Mouse (Mus musculus): ENCODE data around the gene Ap1m1.

DNA sequence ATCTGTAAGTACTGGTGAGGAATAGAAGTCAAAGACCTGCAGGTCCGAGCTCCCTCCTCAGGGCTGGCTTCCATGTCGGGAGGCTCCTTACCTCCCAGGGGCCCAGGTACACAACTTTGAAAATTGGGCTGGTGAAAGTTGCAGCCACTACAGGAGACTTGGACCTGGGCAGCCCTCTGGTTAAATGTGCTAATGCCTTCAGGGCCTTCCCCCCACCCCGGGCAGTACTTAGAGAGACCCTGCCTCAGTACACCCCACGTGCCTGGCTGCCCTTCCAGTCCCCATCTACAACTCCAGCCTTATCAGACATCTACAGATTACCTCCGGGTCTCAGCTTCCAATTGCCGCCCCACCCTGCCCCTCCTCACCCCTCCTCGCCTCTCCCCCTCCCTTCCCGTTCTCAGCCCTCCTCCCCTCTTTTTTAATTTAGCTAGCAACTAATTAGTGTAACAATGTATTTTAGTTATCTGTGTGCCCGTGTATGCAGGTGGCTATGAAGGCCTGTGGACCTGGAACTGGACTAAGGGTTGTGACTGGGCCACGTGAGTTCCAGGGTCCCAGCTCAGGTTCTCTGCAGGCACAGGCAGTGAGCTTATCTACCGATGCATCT is 31.3 kb downstream of the Ap1m1 start:
- TF ChIP-seq HCFC1 (IDR thresholded peaks at IDR 0.05; ENCODE audit: borderline replicate concordance, insufficient read depth, low read length) (no peak), ZC3H11A (IDR thresholded peaks at IDR 0.05; ENCODE audit: borderline replicate concordance, low read depth, low read length) (no peak), CHD2 (IDR thresholded peaks at IDR 0.05; ENCODE audit: low read depth, low read length) (no peak)
